Mouse (Mus musculus): Measurements from ENCODE around the gene Prkcd. TPM values are rescaled to one million over a fixed set of nuclear protein-coding genes. Genes with fewer than 3 reads are reported as not detected.

Prkcd gene
- polyA plus RNA-seq, 1 experiment from 2014 or later: 50.9 TPM

GRCm38 (mm10) chr14:30564451-30564850 lies 61.6 kb downstream of the Prkcd start:
- Histone ChIP-seq H3K4me1 (peaks cover 12% of the 10 kb centered on the region; the same call in 1 of the 2 replicates), H3K9ac (no peak overlapping the region), H3K4me3 (no peak overlapping the region), H3K27ac (no peak overlapping the region), H3K27me3 (no peaks in the 10 kb centered on the region), H3K36me3 (peaks cover 86% of the 10 kb centered on the region), H3K4me2 (no peak overlapping the region), H3K9me3 (no peaks in the 10 kb centered on the region)
- WGBS: 89% methylated on average over 2 of the region's 2 CpGs
- no peak for ATAC-seq (ENCODE audit: insufficient number of reproducible peaks, insufficient read depth, low FRiP score, low TSS enrichment, low read depth)

- H3K36me3 ChIP-seq: peaks cover 86% of the 10 kb centered on the region
- H3K9ac ChIP-seq: no peak overlapping the region
- no peak for ATAC-seq (ENCODE audit: insufficient number of reproducible peaks, insufficient read depth, low FRiP score, low TSS enrichment, low read depth)
- H3K27me3 ChIP-seq: no peaks in the 10 kb centered on the region
- H3K27ac ChIP-seq: no peak overlapping the region
- H3K4me3 ChIP-seq: no peak overlapping the region
- peaks cover 27% of the 10 kb centered on the region for H3K4me1 ChIP-seq
- no peaks in the 10 kb centered on the region for H3K9me3 ChIP-seq
- H3K4me2 ChIP-seq: no peak overlapping the region
Observed at GRCm38 (mm10) chr14:30562343-30562742, 63.7 kb downstream of the Prkcd start.

- peaks cover 81% of the 10 kb centered on the region for H3K36me3 ChIP-seq
- WGBS: 83% methylated on average over 14 of the region's 14 CpGs
- H3K27me3 ChIP-seq: no peaks in the 10 kb centered on the region
- peaks cover 27% of the 10 kb centered on the region for H3K4me1 ChIP-seq
- H3K9ac ChIP-seq: no peak overlapping the region
- no peak overlapping the region for H3K4me3 ChIP-seq
- ATAC-seq (ENCODE audit: insufficient number of reproducible peaks, insufficient read depth, low FRiP score, low TSS enrichment, low read depth): 0 out of 2 replicates have a peak, but pooled peaks have one; percentile 18
- H3K9me3 ChIP-seq: no peaks in the 10 kb centered on the region
- no peak overlapping the region for H3K4me2 ChIP-seq
- H3K27ac ChIP-seq: peak overlapping the region; percentile 66; the same call in 1 of the 2 replicates
Observed at GRCm38 (mm10) chr14:30561470-30562187, 64.4 kb downstream of the Prkcd start.

GRCm38 (mm10) chr14:30560803-30561389 lies 65.1 kb downstream of the Prkcd start:
- H3K4me1 ChIP-seq: peaks cover 27% of the 10 kb centered on the region
- no peak overlapping the region for H3K4me2 ChIP-seq
- 91% methylated on average over 13 of the region's 13 CpGs for WGBS
- ATAC-seq (ENCODE audit: insufficient number of reproducible peaks, insufficient read depth, low FRiP score, low TSS enrichment, low read depth): no peak
- H3K27me3 ChIP-seq: no peaks in the 10 kb centered on the region
- peaks cover 81% of the 10 kb centered on the region for H3K36me3 ChIP-seq
- no peak overlapping the region for H3K9ac ChIP-seq
- no peaks in the 10 kb centered on the region for H3K9me3 ChIP-seq
- no peak overlapping the region for H3K4me3 ChIP-seq
- no peak overlapping the region for H3K27ac ChIP-seq

- 78% methylated on average over 17 of the region's 17 CpGs for WGBS
- peaks cover 78% of the 10 kb centered on the region for H3K36me3 ChIP-seq
- H3K27ac ChIP-seq: no peak overlapping the region
- H3K9me3 ChIP-seq: no peaks in the 10 kb centered on the region
- H3K4me1 ChIP-seq: peaks cover 27% of the 10 kb centered on the region
- no peak overlapping the region for H3K9ac ChIP-seq
- no peak; the same call in 1 of the 2 replicates for ATAC-seq (ENCODE audit: insufficient number of reproducible peaks, insufficient read depth, low FRiP score, low TSS enrichment, low read depth)
- H3K4me2 ChIP-seq: no peak overlapping the region
- H3K27me3 ChIP-seq: no peaks in the 10 kb centered on the region
- no peak overlapping the region for H3K4me3 ChIP-seq
Observed at GRCm38 (mm10) chr14:30559321-30559850, 66.6 kb downstream of the Prkcd start.

- 72% methylated on average over 9 of the region's 9 CpGs for WGBS
- ATAC-seq (ENCODE audit: insufficient number of reproducible peaks, insufficient read depth, low FRiP score, low TSS enrichment, low read depth): no peak
- Histone ChIP-seq H3K27ac (no peak overlapping the region), H3K27me3 (no peaks in the 10 kb centered on the region), H3K9ac (no peak overlapping the region), H3K4me2 (no peak overlapping the region), H3K4me3 (no peak overlapping the region), H3K4me1 (peaks cover 33% of the 10 kb centered on the region), H3K9me3 (no peaks in the 10 kb centered on the region), H3K36me3 (peaks cover 77% of the 10 kb centered on the region)
Observed at GRCm38 (mm10) chr14:30557730-30558129, 68.3 kb downstream of the Prkcd start.

GRCm38 (mm10) chr14:30556651-30557050 lies 69.4 kb downstream of the Prkcd start:
- Histone ChIP-seq H3K4me2 (no peak overlapping the region), H3K4me1 (peaks cover 31% of the 10 kb centered on the region), H3K4me3 (no peak overlapping the region), H3K9me3 (no peaks in the 10 kb centered on the region), H3K36me3 (peaks cover 72% of the 10 kb centered on the region), H3K9ac (no peak overlapping the region), H3K27ac (no peak overlapping the region), H3K27me3 (no peaks in the 10 kb centered on the region)
- WGBS: 89% methylated on average over 2 of the region's 2 CpGs
- no peak for ATAC-seq (ENCODE audit: insufficient number of reproducible peaks, insufficient read depth, low FRiP score, low TSS enrichment, low read depth)

- H3K27ac ChIP-seq: no peak overlapping the region
- ATAC-seq (ENCODE audit: insufficient number of reproducible peaks, insufficient read depth, low FRiP score, low TSS enrichment, low read depth): no peak
- 93% methylated on average over 4 of the region's 4 CpGs for WGBS
- no peaks in the 10 kb centered on the region for H3K9me3 ChIP-seq
- peaks cover 35% of the 10 kb centered on the region for H3K4me1 ChIP-seq
- H3K9ac ChIP-seq: no peak overlapping the region
- H3K27me3 ChIP-seq: no peaks in the 10 kb centered on the region
- H3K4me2 ChIP-seq: no peak overlapping the region
- peaks cover 38% of the 10 kb centered on the region for H3K36me3 ChIP-seq
- H3K4me3 ChIP-seq: no peak overlapping the region
Observed at GRCm38 (mm10) chr14:30553185-30553584, 72.8 kb downstream of the Prkcd start.

GRCm38 (mm10) chr14:30551981-30552380 lies 74.0 kb downstream of the Prkcd start:
- H3K9me3 ChIP-seq: no peaks in the 10 kb centered on the region
- no peak for ATAC-seq (ENCODE audit: insufficient number of reproducible peaks, insufficient read depth, low FRiP score, low TSS enrichment, low read depth)
- H3K27me3 ChIP-seq: no peaks in the 10 kb centered on the region
- no peak overlapping the region for H3K27ac ChIP-seq
- H3K4me3 ChIP-seq: no peak overlapping the region
- 92% methylated on average over 2 of the region's 2 CpGs for WGBS
- no peak overlapping the region for H3K4me2 ChIP-seq
- H3K9ac ChIP-seq: no peak overlapping the region
- peaks cover 33% of the 10 kb centered on the region for H3K4me1 ChIP-seq
- peaks cover 27% of the 10 kb centered on the region for H3K36me3 ChIP-seq

GRCm38 (mm10) chr14:30551509-30551908 lies 74.5 kb downstream of the Prkcd start:
- Histone ChIP-seq H3K27ac (no peak overlapping the region), H3K9ac (0 out of 2 replicates have a peak overlapping the region, but pooled peaks have one; percentile 37), H3K27me3 (no peaks in the 10 kb centered on the region), H3K4me3 (peak overlapping the region; percentile 76), H3K4me2 (peak overlapping the region; percentile 88), H3K9me3 (no peaks in the 10 kb centered on the region), H3K4me1 (peaks cover 33% of the 10 kb centered on the region), H3K36me3 (peaks cover 26% of the 10 kb centered on the region)
- no peak for ATAC-seq (ENCODE audit: insufficient number of reproducible peaks, insufficient read depth, low FRiP score, low TSS enrichment, low read depth)
- 74% methylated on average over 5 of the region's 5 CpGs for WGBS

GRCm38 (mm10) chr14:30550232-30551070 lies 75.6 kb downstream of the Prkcd start:
- Histone ChIP-seq H3K4me3 (peak overlapping the region; percentile 76), H3K27me3 (no peaks in the 10 kb centered on the region), H3K4me2 (peak overlapping the region; percentile 88), H3K36me3 (peaks cover 15% of the 10 kb centered on the region), H3K9me3 (no peaks in the 10 kb centered on the region), H3K27ac (no peak overlapping the region), H3K9ac (peak overlapping the region; percentile 91), H3K4me1 (peaks cover 33% of the 10 kb centered on the region)
- 29% methylated on average over 8 of the region's 8 CpGs for WGBS
- no peak for ATAC-seq (ENCODE audit: insufficient number of reproducible peaks, insufficient read depth, low FRiP score, low TSS enrichment, low read depth)
